Mouse (Mus musculus) megakaryocyte, embryonic 14.5 days (primary cell): Measurements from ENCODE around the gene Zfp382. TPM values are rescaled to one million over a fixed set of nuclear protein-coding genes. Genes with fewer than 3 reads are reported as not detected.
"Not testable (repeated sequence)": the region's sequence is repeated elsewhere in the genome, so short reads cannot be mapped to it uniquely, and the experiment has no call there.

ENCODE experiments used
- H3K27me3 ChIP-seq: replicated peaks from 2 replicates; pipeline ENCODE3; 2012; ENCODE audit warnings: inconsistent platforms
- H3K36me3 ChIP-seq: replicated peaks from 2 replicates; pipeline ENCODE3; 2012; ENCODE audit warnings: low read length, inconsistent platforms, mixed read lengths
- H3K4me1 ChIP-seq: 2 replicates; pipeline ENCODE4 v1.6.1; 2012; ENCODE audit warnings: inconsistent platforms
- H3K4me3 ChIP-seq: replicated peaks from 2 replicates; pipeline ENCODE3; 2012; ENCODE audit warnings: moderate library complexity, mild to moderate bottlenecking, inconsistent platforms
- H3K9me3 ChIP-seq: 2 replicates; pipeline ENCODE4 v1.6.1; 2012; ENCODE audit warnings: inconsistent platforms
- FLI1 ChIP-seq: IDR thresholded peaks from 2 replicates; pipeline ENCODE4 v1.6.1; 2012; ENCODE audit warnings: low read length, inconsistent platforms, mixed read lengths
- GATA1 ChIP-seq: IDR thresholded peaks from 3 replicates; pipeline ENCODE4 v1.6.1; 2012; ENCODE audit warnings: mixed read lengths, low read length, inconsistent platforms, borderline replicate concordance
- polyA plus RNA-seq: library from polyadenylated mRNA; stranded (reverse); fragments of >175 nt; gene quantifications from 2 replicates; pipeline ENCODE4 v1.2.3, GENCODE M21; 2012; ENCODE audit warnings: low replicate concordance; ENCODE audit not compliant: insufficient read depth

Zfp382 gene
- polyA plus RNA-seq, 1 experiment: not detected

- TF ChIP-seq FLI1 (no peak), GATA1 (no peak)
- peaks cover 13% of the 10 kb centered on the region for H3K4me1 ChIP-seq
- no peak overlapping the region for H3K4me3 ChIP-seq
- H3K27me3 ChIP-seq: no peaks in the 10 kb centered on the region
- peaks cover 46% of the 10 kb centered on the region for H3K36me3 ChIP-seq
- no peaks in the 10 kb centered on the region for H3K9me3 ChIP-seq
Observed at GRCm38 (mm10) chr7:30178256-30178655, 56.5 kb downstream of the Zfp382 start.

GRCm38 (mm10) chr7:30181308-30181707 is 59.6 kb downstream of the Zfp382 start:
- TF ChIP-seq FLI1 (no peak), GATA1 (no peak)
- peaks cover 30% of the 10 kb centered on the region for H3K4me1 ChIP-seq

GRCm38 (mm10) chr7:30181929-30182328 is 60.2 kb downstream of the Zfp382 start:
- not testable (repeated sequence) for H3K4me3 ChIP-seq

More at GRCm38 (mm10) chr7:30181308-30181707, 59.6 kb downstream of the Zfp382 start:
- H3K27me3 ChIP-seq: no peaks in the 10 kb centered on the region
- H3K36me3 ChIP-seq: peaks cover 50% of the 10 kb centered on the region
- H3K9me3 ChIP-seq: no peaks in the 10 kb centered on the region
- no peak overlapping the region for H3K4me3 ChIP-seq

GRCm38 (mm10) chr7:30183189-30183588 is 61.4 kb downstream of the Zfp382 start:
- not testable (repeated sequence) for H3K27me3 ChIP-seq, H3K9me3 ChIP-seq, H3K4me3 ChIP-seq
- Histone ChIP-seq H3K36me3 (peaks cover 56% of the 10 kb centered on the region), H3K4me1 (peaks cover 31% of the 10 kb centered on the region)

More at GRCm38 (mm10) chr7:30181929-30182328, 60.2 kb downstream of the Zfp382 start:
- Histone ChIP-seq H3K36me3 (peaks cover 51% of the 10 kb centered on the region), H3K4me1 (peaks cover 27% of the 10 kb centered on the region)
- H3K9me3 ChIP-seq, H3K27me3 ChIP-seq: not testable (repeated sequence)

- peaks cover 56% of the 10 kb centered on the region for H3K36me3 ChIP-seq
- H3K27me3 ChIP-seq: no peaks in the 10 kb centered on the region
- H3K4me1 ChIP-seq: peaks cover 38% of the 10 kb centered on the region
- H3K9me3 ChIP-seq: no peaks in the 10 kb centered on the region
- TF ChIP-seq FLI1 (no peak), GATA1 (peak; percentile 13; the same call in 1 of the 3 replicates)
- peak within 1 kb of the TSS; percentile 86 for H3K4me3 ChIP-seq
Observed at GRCm38 (mm10) chr7:30183879-30184289, 62.1 kb downstream of the Zfp382 start, which contains the start of gene Cox7a1. TSS of gene Cox7a1 (plus strand) at chr7:30184144.

Other genes with a start within 250 kb of the Zfp382 start
- 0.04 TPM in 1 of 2 replicates, not detected in the other for gene Zfp27, start 215.4 kb upstream of the Zfp382 start, polyA plus RNA-seq
- gene Zfp383, start 213.7 kb upstream of the Zfp382 start, polyA plus RNA-seq: not detected in 2 replicates
- 1.2 TPM in 1 of 2 replicates, not detected in the other for gene Zfp74, start 167.9 kb upstream of the Zfp382 start, polyA plus RNA-seq
- 0.43 and 0.93 TPM in 2 replicates for gene Zfp568, start 138.0 kb upstream of the Zfp382 start, polyA plus RNA-seq
- gene Zfp14, start 70.6 kb upstream of the Zfp382 start, polyA plus RNA-seq: not detected in 2 replicates
- 0.21 TPM in 1 of 2 replicates, not detected in the other for gene Zfp82, start 49.0 kb upstream of the Zfp382 start, polyA plus RNA-seq
- not detected in 2 replicates for gene Gm26920, start 31.5 kb upstream of the Zfp382 start, polyA plus RNA-seq
- 0.37 TPM in 1 of 2 replicates, not detected in the other for gene Zfp566, start 31.4 kb upstream of the Zfp382 start, polyA plus RNA-seq
- gene Zfp260, start 27.2 kb upstream of the Zfp382 start, polyA plus RNA-seq: 0.26 TPM in 1 of 2 replicates, not detected in the other
- 2.6 TPM in 1 of 2 replicates, not detected in the other for gene Zfp146, start 47.8 kb downstream of the Zfp382 start, polyA plus RNA-seq
- 2.4 TPM in 1 of 2 replicates, not detected in the other for gene Cox7a1, start 62.2 kb downstream of the Zfp382 start, polyA plus RNA-seq
- gene Capns1, start 76.9 kb downstream of the Zfp382 start, polyA plus RNA-seq: 122 and 208 TPM in 2 replicates
- gene Polr2i, start 110.0 kb downstream of the Zfp382 start, polyA plus RNA-seq: 13.7 and 67.3 TPM in 2 replicates
- 21.7 and 73.2 TPM in 2 replicates for gene Tbcb, start 110.3 kb downstream of the Zfp382 start, polyA plus RNA-seq
- gene Ovol3, start 113.8 kb downstream of the Zfp382 start, polyA plus RNA-seq: not detected in 2 replicates
- not detected in 2 replicates for gene Thap8, start 158.2 kb downstream of the Zfp382 start, polyA plus RNA-seq
- gene Wdr62, start 158.5 kb downstream of the Zfp382 start, polyA plus RNA-seq: 35.7 and 93.0 TPM in 2 replicates
- 0.34 TPM in 1 of 2 replicates, not detected in the other for gene Clip3, start 169.8 kb downstream of the Zfp382 start, polyA plus RNA-seq
- 78.7 and 108 TPM in 2 replicates for gene Alkbh6, start 186.8 kb downstream of the Zfp382 start, polyA plus RNA-seq
- gene Syne4, start 192.9 kb downstream of the Zfp382 start, polyA plus RNA-seq: 2.6 TPM in 1 of 2 replicates, not detected in the other
- 0.25 TPM in 1 of 2 replicates, not detected in the other for gene E130208F15Rik, start 199.8 kb downstream of the Zfp382 start, polyA plus RNA-seq
- 9.8 and 13.7 TPM in 2 replicates for gene Sdhaf1, start 202.0 kb downstream of the Zfp382 start, polyA plus RNA-seq
- gene Lrfn3, start 240.8 kb downstream of the Zfp382 start, polyA plus RNA-seq: not detected in 2 replicates